Mouse (Mus musculus) ES-E14 (cell line): ENCODE measurements around the gene Ablim1.

Experiments
- HCFC1 ChIP-seq: IDR thresholded peaks from 2 replicates; pipeline ENCODE4 v1.6.1; 2012; ENCODE audit warnings: low read length, inconsistent platforms, borderline replicate concordance; ENCODE audit not compliant: insufficient read depth
- MAFK ChIP-seq: IDR thresholded peaks from 2 replicates; pipeline ENCODE4 v1.6.1; 2014; ENCODE audit warnings: mild to moderate bottlenecking, low read depth, low read length, inconsistent platforms; ENCODE audit not compliant: insufficient read depth
- ZC3H11A ChIP-seq: IDR thresholded peaks from 2 replicates; pipeline ENCODE4 v1.6.1; 2012; ENCODE audit warnings: low read depth, mild to moderate bottlenecking, inconsistent platforms, low read length, borderline replicate concordance

DNA sequence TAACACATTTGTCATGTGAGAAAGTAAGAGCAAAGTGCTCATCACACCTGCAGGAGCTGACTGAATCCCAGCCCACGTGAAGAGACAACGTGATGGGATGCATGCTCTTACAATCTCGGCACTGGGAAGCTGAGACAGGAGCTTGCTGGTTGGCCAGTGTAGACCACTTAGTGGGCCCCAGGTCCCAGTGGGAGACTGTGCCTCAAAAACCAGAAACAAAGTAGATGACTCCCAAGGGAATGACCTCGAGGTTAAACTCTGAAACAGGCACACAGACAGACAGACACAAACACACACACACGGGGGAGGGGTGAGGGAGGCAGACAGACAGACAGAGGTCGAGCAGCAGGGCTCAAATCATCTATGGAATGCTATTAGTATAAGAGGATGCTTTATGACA, 203.4 kb downstream of the Ablim1 start:
- TF ChIP-seq ZC3H11A (no peak), MAFK (no peak), HCFC1 (no peak)
